Comparison of ENCODE assay signal across 27 mouse cellular contexts in the genomic region with DNA sequence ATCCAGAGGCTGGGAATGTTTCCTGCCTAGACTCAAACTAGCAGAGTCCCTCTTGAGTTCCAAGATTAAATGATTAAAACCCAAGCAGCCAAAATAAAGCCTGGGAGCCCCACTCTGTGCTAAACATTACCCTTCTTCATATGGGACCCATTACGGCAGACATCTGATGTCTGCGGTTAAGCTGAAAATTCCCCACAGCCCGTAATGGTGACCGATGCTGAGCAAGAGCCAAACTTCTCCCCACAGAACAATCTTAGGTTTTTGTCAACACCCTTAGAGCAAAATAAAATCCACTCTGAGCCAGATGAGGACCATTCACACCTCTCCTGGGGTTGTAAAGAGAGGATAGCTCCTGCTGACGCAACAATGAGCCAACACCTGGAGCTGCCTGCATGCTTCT.
DNase-seq lines count a peak whose midpoint lies in the region; ATAC-seq lines count a peak whose summit lies in the region.
"Had no signal": no experiment of that assay in that cellular context is flagged by ENCODE, and none has a peak within 500 bp of the region (broad histone marks: within the 10 kb centered on the region; RNA-seq: fewer than 3 reads in every experiment).

No protein-coding gene starts in this region.

- no peaks in the 10 kb centered on the region for H3K4me1 ChIP-seq in embryonic facial prominence, embryonic 14.5 days (ENCODE audit: control insufficient read depth, insufficient read depth, low read length)
- H3K4me1 ChIP-seq: embryonic facial prominence, embryonic 12.5 days; hindbrain, embryonic 12.5 days; hindbrain, embryonic 15.5 days had no signal

- no peaks in the 10 kb centered on the region for H3K27me3 ChIP-seq in embryonic facial prominence, embryonic 14.5 days (replicated peaks; ENCODE audit: control insufficient read depth, insufficient read depth, low read length)
- H3K27me3 ChIP-seq: CH12.LX; embryonic facial prominence, embryonic 12.5 days; hindbrain, embryonic 12.5 days; hindbrain, embryonic 15.5 days had no signal

- no peak overlapping the region for H3K9ac ChIP-seq in embryonic facial prominence, embryonic 14.5 days (ENCODE audit: low read depth, low read length)
- H3K9ac ChIP-seq: embryonic facial prominence, embryonic 12.5 days; forebrain, postnatal 0 days; hindbrain, embryonic 12.5 days; hindbrain, embryonic 15.5 days had no signal

- H3K36me3 ChIP-seq in embryonic facial prominence, embryonic 14.5 days (ENCODE audit: control insufficient read depth, insufficient read depth, low read length): no peaks in the 10 kb centered on the region
- H3K36me3 ChIP-seq: embryonic facial prominence, embryonic 12.5 days; G1E; hindbrain, embryonic 12.5 days; hindbrain, embryonic 15.5 days had no signal

- no peaks in the 10 kb centered on the region for H3K9me3 ChIP-seq in embryonic facial prominence, embryonic 14.5 days (ENCODE audit: control insufficient read depth, low read length)
- H3K9me3 ChIP-seq: embryonic facial prominence, embryonic 12.5 days; G1E; hindbrain, embryonic 12.5 days; hindbrain, embryonic 15.5 days had no signal

- peak; percentile 56 for DNase-seq in heart, adult 11 months
- no peak for DNase-seq in heart, adult 8-10 months (ENCODE audit: low spot score)
- DNase-seq in embryonic facial prominence, embryonic 14.5 days (ENCODE audit: low spot score): peak; percentile 79
- peak; percentile 80 for DNase-seq in fibroblast of lung, adult 2 months (ENCODE audit: low read depth)
- no peak for DNase-seq in gastrocnemius, postnatal 25 days
- no peak for DNase-seq in layer of hippocampus, postnatal 10 days (ENCODE audit: low spot score in 2 of 2)
- DNase-seq: adrenal gland, adult 2 months; adrenal gland, postnatal 14 days; B cell, adult 2 months; cerebellum, adult 11 months; cerebellum, adult 2 months; cerebellum, adult 9-11 months; cerebellum, postnatal 25 days; embryo, embryonic 11 days; forebrain, postnatal 0 days; gastrocnemius, adult 2 months; gastrocnemius, postnatal 14 days; heart, adult 2 months had no signal

- 43% methylated on average over 5 of the region's 5 CpGs for WGBS in embryonic facial prominence, embryonic 14.5 days

- no peak overlapping the region for H3K4me3 ChIP-seq in embryonic facial prominence, embryonic 14.5 days (ENCODE audit: low read depth, low read length)
- H3K4me3 ChIP-seq: embryonic facial prominence, embryonic 12.5 days; gastrocnemius, adult 2 months; heart, adult 2 months; hindbrain, embryonic 12.5 days; hindbrain, embryonic 15.5 days had no signal

- no peak overlapping the region for H3K27ac ChIP-seq in embryonic facial prominence, embryonic 14.5 days (replicated peaks; ENCODE audit: low read depth, low read length)
- H3K27ac ChIP-seq: embryonic facial prominence, embryonic 12.5 days; gastrocnemius, adult 2 months; heart, adult 2 months; hindbrain, embryonic 12.5 days; hindbrain, embryonic 15.5 days had no signal

- peak; percentile 71 for ATAC-seq in embryonic facial prominence, embryonic 14.5 days (ENCODE audit: low read depth)
- ATAC-seq: forebrain, embryonic 14.5 days; forebrain, postnatal 0 days; intestine, postnatal 0 days; Patski had no signal

- H3K4me2 ChIP-seq in embryonic facial prominence, embryonic 14.5 days (ENCODE audit: low read depth, low read length): no peak overlapping the region
- H3K4me2 ChIP-seq: embryonic facial prominence, embryonic 12.5 days; heart, embryonic 11.5 days; hindbrain, embryonic 12.5 days; hindbrain, embryonic 15.5 days had no signal

Comparison
In these comparisons a context has a peak if more than half of its experiments do, and no peak if none do; other contexts are left out.
1. DNase-seq: peak in heart, adult 11 months (single experiment), embryonic facial prominence, embryonic 14.5 days (single experiment) and fibroblast of lung, adult 2 months (single experiment); none in heart, adult 8-10 months (single experiment), gastrocnemius, postnatal 25 days (single experiment) and layer of hippocampus, postnatal 10 days (0 of 2).